Mouse (Mus musculus) hindbrain, embryonic 12.5 days (tissue): ENCODE measurements at regions not wholly inside any gene's neighbourhood (a gene's known extent, or its start where the extent isn't known, plus 50 kb on each side); places are given as distances from the start of the nearest gene placed in this dataset.

ENCODE experiments used
- ATAC-seq: fragments of 200-750 bp; cut with Nextera tagmentation; 2 replicates; pipeline ENCODE4 v1.8.0; 2017; ENCODE audit warnings: moderate TSS enrichment; ENCODE audit not compliant: low FRiP score
- H3K27ac ChIP-seq: fragments of 300-500 bp; sonication (generic); 2 replicates; pipeline ENCODE4 v1.5.1; 2016; ENCODE audit warnings: mild to moderate bottlenecking
- H3K27me3 ChIP-seq: fragments of 300-500 bp; sonication (generic); 2 replicates; pipeline ENCODE4 v1.6.1; 2016; ENCODE audit warnings: mild to moderate bottlenecking
- H3K36me3 ChIP-seq: fragments of 300-500 bp; sonication (generic); 2 replicates; pipeline ENCODE4 v1.6.1; 2016; ENCODE audit warnings: mild to moderate bottlenecking
- H3K4me1 ChIP-seq: fragments of 300-500 bp; sonication (generic); 2 replicates; pipeline ENCODE4 v1.6.1; 2016
- H3K4me2 ChIP-seq: fragments of 300-500 bp; sonication (generic); replicated peaks from 2 replicates; pipeline ENCODE4 v1.6.1; 2016; ENCODE audit warnings: mild to moderate bottlenecking
- H3K4me3 ChIP-seq: fragments of 300-500 bp; sonication (generic); 2 replicates; pipeline ENCODE4 v1.5.1; 2016; ENCODE audit warnings: mild to moderate bottlenecking
- H3K9ac ChIP-seq: fragments of 300-500 bp; sonication (generic); 2 replicates; pipeline ENCODE4 v1.6.1; 2016; ENCODE audit warnings: mild to moderate bottlenecking, moderate library complexity
- H3K9me3 ChIP-seq: fragments of 300-500 bp; sonication (generic); replicated peaks from 2 replicates; pipeline ENCODE4 v1.6.1; 2016; ENCODE audit warnings: mild to moderate bottlenecking
- WGBS: fragments of 180-500 bp; shearing (Covaris S2); methylation state at CpG from one replicate; pipeline ENCODE4 v1.1.7; 2016; 5-methylcytosine and 5-hydroxymethylcytosine counted together

- Histone ChIP-seq H3K9ac (no peak overlapping the region), H3K9me3 (no peaks in the 10 kb centered on the region), H3K4me2 (no peak overlapping the region), H3K4me1 (no peaks in the 10 kb centered on the region), H3K4me3 (no peak overlapping the region), H3K27me3 (no peaks in the 10 kb centered on the region), H3K27ac (no peak overlapping the region), H3K36me3 (no peaks in the 10 kb centered on the region)
- WGBS: 68% methylated on average over 1 of the region's 1 CpGs
- ATAC-seq: no peak
Measured at GRCm38 (mm10) chr10:31009955-31010254, 167.3 kb upstream of the Hey2 start.

GRCm38 (mm10) chr10:31009128-31009954, 166.7 kb upstream of the Hey2 start:
- WGBS: 81% methylated on average over 5 of the region's 5 CpGs
- no peaks in the 10 kb centered on the region for H3K9me3 ChIP-seq
- H3K9ac ChIP-seq: no peak overlapping the region
- no peak overlapping the region for H3K4me3 ChIP-seq
- ATAC-seq: no peak
- no peaks in the 10 kb centered on the region for H3K4me1 ChIP-seq
- no peaks in the 10 kb centered on the region for H3K27me3 ChIP-seq
- no peak overlapping the region for H3K4me2 ChIP-seq
- no peak overlapping the region for H3K27ac ChIP-seq
- no peaks in the 10 kb centered on the region for H3K36me3 ChIP-seq

- H3K4me3 ChIP-seq: no peak overlapping the region
- no peaks in the 10 kb centered on the region for H3K9me3 ChIP-seq
- H3K27ac ChIP-seq: no peak overlapping the region
- no peak overlapping the region for H3K9ac ChIP-seq
- H3K27me3 ChIP-seq: no peaks in the 10 kb centered on the region
- H3K4me2 ChIP-seq: no peak overlapping the region
- 72% methylated on average over 12 of the region's 12 CpGs for WGBS
- no peaks in the 10 kb centered on the region for H3K36me3 ChIP-seq
- no peaks in the 10 kb centered on the region for H3K4me1 ChIP-seq
- no peak for ATAC-seq
Measured at GRCm38 (mm10) chr10:30998163-30998944, 155.8 kb upstream of the Hey2 start.

- H3K9me3 ChIP-seq: no peaks in the 10 kb centered on the region
- H3K4me3 ChIP-seq: no peak overlapping the region
- no peaks in the 10 kb centered on the region for H3K36me3 ChIP-seq
- H3K27ac ChIP-seq: no peak overlapping the region
- H3K4me2 ChIP-seq: no peak overlapping the region
- H3K4me1 ChIP-seq: no peaks in the 10 kb centered on the region
- WGBS: 80% methylated on average over 3 of the region's 3 CpGs
- no peak overlapping the region for H3K9ac ChIP-seq
- H3K27me3 ChIP-seq: no peaks in the 10 kb centered on the region
- no peak for ATAC-seq
Measured at GRCm38 (mm10) chr10:30992167-30992566, 149.6 kb upstream of the Hey2 start.

- Histone ChIP-seq H3K27ac (no peak overlapping the region), H3K9ac (peak overlapping the region; percentile 13; the same call in 1 of the 2 replicates), H3K4me2 (peak overlapping the region; percentile 36), H3K4me3 (no peak overlapping the region), H3K4me1 (peaks cover 14% of the 10 kb centered on the region; the same call in 1 of the 2 replicates), H3K27me3 (no peaks in the 10 kb centered on the region), H3K9me3 (no peaks in the 10 kb centered on the region), H3K36me3 (no peaks in the 10 kb centered on the region)
- WGBS: 1% methylated on average over 8 of the region's 8 CpGs
- ATAC-seq: peak; percentile 97
Measured at GRCm38 (mm10) chr10:30980279-30980968, 137.8 kb upstream of the Hey2 start.

- H3K9ac ChIP-seq: no peak overlapping the region
Measured at GRCm38 (mm10) chr10:30979766-30980165, 137.2 kb upstream of the Hey2 start.

GRCm38 (mm10) chr10:30966176-30966575, 123.6 kb upstream of the Hey2 start:
- H3K4me1 ChIP-seq: no peaks in the 10 kb centered on the region
- H3K27ac ChIP-seq: no peak overlapping the region
- H3K9me3 ChIP-seq: no peaks in the 10 kb centered on the region
- no peak for ATAC-seq
- no peak overlapping the region for H3K4me2 ChIP-seq
- WGBS: 93% methylated on average over 1 of the region's 1 CpGs
- H3K36me3 ChIP-seq: no peaks in the 10 kb centered on the region
- H3K27me3 ChIP-seq: no peaks in the 10 kb centered on the region
- no peak overlapping the region for H3K4me3 ChIP-seq
- no peak overlapping the region for H3K9ac ChIP-seq

More at GRCm38 (mm10) chr10:30979766-30980165, 137.2 kb upstream of the Hey2 start:
- no peaks in the 10 kb centered on the region for H3K9me3 ChIP-seq
- no peak overlapping the region for H3K27ac ChIP-seq
- H3K27me3 ChIP-seq: no peaks in the 10 kb centered on the region
- peak; percentile 24; the same call in 1 of the 2 replicates for ATAC-seq
- 17% methylated on average over 3 of the region's 3 CpGs for WGBS
- H3K4me1 ChIP-seq: peaks cover 14% of the 10 kb centered on the region; the same call in 1 of the 2 replicates
- no peaks in the 10 kb centered on the region for H3K36me3 ChIP-seq
- H3K4me3 ChIP-seq: no peak overlapping the region
- peak overlapping the region; percentile 36 for H3K4me2 ChIP-seq

- Histone ChIP-seq H3K27ac (no peak overlapping the region), H3K4me1 (no peaks in the 10 kb centered on the region), H3K4me2 (no peak overlapping the region), H3K27me3 (no peaks in the 10 kb centered on the region), H3K4me3 (no peak overlapping the region), H3K9ac (no peak overlapping the region), H3K9me3 (no peaks in the 10 kb centered on the region), H3K36me3 (no peaks in the 10 kb centered on the region)
- ATAC-seq: no peak
- WGBS: 79% methylated on average over 3 of the region's 3 CpGs
Measured at GRCm38 (mm10) chr10:30953825-30954224, 111.2 kb upstream of the Hey2 start.

- no peak overlapping the region for H3K27ac ChIP-seq
- H3K4me3 ChIP-seq: no peak overlapping the region
- H3K9ac ChIP-seq: no peak overlapping the region
- ATAC-seq: no peak
- H3K4me1 ChIP-seq: no peaks in the 10 kb centered on the region
- no peaks in the 10 kb centered on the region for H3K36me3 ChIP-seq
- 61% methylated on average over 2 of the region's 2 CpGs for WGBS
- no peaks in the 10 kb centered on the region for H3K27me3 ChIP-seq
- no peaks in the 10 kb centered on the region for H3K9me3 ChIP-seq
- H3K4me2 ChIP-seq: no peak overlapping the region
Measured at GRCm38 (mm10) chr10:30952410-30952809, 109.8 kb upstream of the Hey2 start.

- no peaks in the 10 kb centered on the region for H3K4me1 ChIP-seq
- 78% methylated on average over 4 of the region's 4 CpGs for WGBS
- no peak overlapping the region for H3K4me2 ChIP-seq
- H3K9ac ChIP-seq: no peak overlapping the region
- H3K36me3 ChIP-seq: no peaks in the 10 kb centered on the region
- no peak overlapping the region for H3K27ac ChIP-seq
- H3K9me3 ChIP-seq: no peaks in the 10 kb centered on the region
- no peak for ATAC-seq
- no peak overlapping the region for H3K4me3 ChIP-seq
- no peaks in the 10 kb centered on the region for H3K27me3 ChIP-seq
Measured at GRCm38 (mm10) chr10:30946601-30947000, 104.0 kb upstream of the Hey2 start.

GRCm38 (mm10) chr10:30918322-30918988, 75.9 kb upstream of the Hey2 start:
- H3K36me3 ChIP-seq: no peaks in the 10 kb centered on the region
- H3K4me1 ChIP-seq: no peaks in the 10 kb centered on the region
- H3K4me3 ChIP-seq: no peak overlapping the region
- no peak overlapping the region for H3K4me2 ChIP-seq
- no peaks in the 10 kb centered on the region for H3K9me3 ChIP-seq
- no peaks in the 10 kb centered on the region for H3K27me3 ChIP-seq
- H3K9ac ChIP-seq: no peak overlapping the region
- WGBS: 84% methylated on average over 3 of the region's 3 CpGs
- ATAC-seq: no peak
- no peak overlapping the region for H3K27ac ChIP-seq

GRCm38 (mm10) chr10:30893771-30894170, 51.2 kb upstream of the Hey2 start:
- Histone ChIP-seq H3K4me2 (no peak overlapping the region), H3K27me3 (no peaks in the 10 kb centered on the region), H3K4me3 (no peak overlapping the region), H3K9me3 (no peaks in the 10 kb centered on the region), H3K27ac (no peak overlapping the region), H3K36me3 (no peaks in the 10 kb centered on the region), H3K4me1 (no peaks in the 10 kb centered on the region), H3K9ac (no peak overlapping the region)
- ATAC-seq: no peak
- 59% methylated on average over 3 of the region's 3 CpGs for WGBS
